Mouse (Mus musculus) embryo, embryonic 9.5 days (tissue): ENCODE results near the gene Bmpr1b.
A peak's percentile ranks its signal among the peaks of the same experiment; 100 is the strongest.

Experiments used
- DNase-seq: peaks from one replicate; pipeline ENCODE4 v3.0.0-alpha.2; 2017; ENCODE audit errors: extremely low spot score

Gene Bmpr1b

DNA sequence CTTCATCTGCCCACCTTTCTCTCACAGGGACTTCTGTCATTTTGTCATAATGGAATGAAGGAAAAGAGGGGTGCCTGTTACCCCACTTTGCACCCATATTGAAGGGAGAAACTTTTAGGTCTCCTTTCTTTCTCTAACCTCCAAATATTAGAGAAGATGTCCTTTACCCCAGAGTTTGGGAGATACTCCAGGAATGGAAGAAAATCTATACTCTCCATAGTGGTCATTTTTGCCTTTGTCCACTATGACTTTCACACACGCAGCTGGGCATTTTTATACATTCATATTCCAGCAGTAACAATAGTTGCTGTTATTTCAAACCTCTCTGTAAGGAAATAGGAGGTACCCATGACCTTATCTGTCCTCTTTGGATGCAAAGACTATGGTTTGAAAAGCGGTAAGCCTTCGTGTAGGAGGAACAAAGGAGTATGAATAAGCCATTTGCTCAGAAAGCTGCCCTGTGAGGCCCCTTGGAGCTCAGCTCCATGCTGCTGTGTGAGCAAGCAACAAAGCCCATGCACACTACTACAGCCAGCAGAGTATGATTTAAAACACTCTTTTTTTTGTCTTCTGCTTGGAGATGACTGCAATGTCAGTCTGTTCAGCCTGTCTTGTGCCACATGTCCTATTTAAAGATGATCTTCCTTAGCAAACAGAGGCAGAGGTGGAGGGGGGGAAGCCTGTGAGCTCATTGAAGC, 350.5 kb downstream of the Bmpr1b start:
- no peak for DNase-seq

GRCm38 (mm10) chr3:141814776-141815175, 354.4 kb downstream of the Bmpr1b start:
- no peak for DNase-seq

DNA sequence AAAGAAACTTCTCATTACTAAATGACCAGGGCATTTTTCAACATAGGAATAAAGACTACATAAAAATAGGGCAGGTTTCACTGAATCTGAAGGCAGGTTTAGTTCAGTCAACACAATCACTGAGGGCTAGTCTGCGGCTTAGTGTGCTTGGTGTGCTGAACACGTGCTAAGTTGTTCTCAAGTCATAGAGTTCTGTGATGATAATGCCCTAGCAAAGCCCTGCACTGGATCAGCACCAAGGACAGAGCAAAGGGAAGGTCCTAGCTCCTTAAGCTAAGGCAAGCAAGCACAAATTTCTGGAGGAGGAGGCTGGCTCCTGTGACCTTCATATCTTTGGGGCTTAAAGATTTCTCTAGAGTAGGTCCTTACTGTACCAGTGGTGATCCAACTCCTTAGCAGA, 357.9 kb downstream of the Bmpr1b start:
- peak; percentile 59 for DNase-seq

DNA sequence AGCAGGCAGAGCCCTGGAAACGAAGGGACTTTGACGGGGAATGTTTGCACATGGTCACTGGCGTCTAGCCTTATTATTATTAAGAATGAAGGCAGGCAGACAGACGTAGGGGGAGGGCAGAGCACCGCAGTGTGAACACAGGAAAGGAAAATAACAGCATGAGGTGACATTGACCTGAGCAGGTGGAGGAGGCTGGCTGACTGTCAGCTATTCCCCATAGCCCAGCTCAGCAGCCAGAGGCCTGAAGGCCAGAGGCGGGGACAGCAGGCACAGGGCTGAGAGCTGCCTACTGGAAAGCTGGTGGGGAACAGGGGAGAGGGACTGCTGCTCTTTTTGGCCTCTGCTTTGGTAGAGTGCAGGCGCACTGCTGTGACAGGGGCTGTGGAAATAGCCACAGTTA, 358.3 kb downstream of the Bmpr1b start:
- no peak for DNase-seq

GRCm38 (mm10) chr3:141809581-141809980, 359.6 kb downstream of the Bmpr1b start:
- no peak for DNase-seq

GRCm38 (mm10) chr3:141804133-141804532, 365.1 kb downstream of the Bmpr1b start:
- DNase-seq: no peak

DNA sequence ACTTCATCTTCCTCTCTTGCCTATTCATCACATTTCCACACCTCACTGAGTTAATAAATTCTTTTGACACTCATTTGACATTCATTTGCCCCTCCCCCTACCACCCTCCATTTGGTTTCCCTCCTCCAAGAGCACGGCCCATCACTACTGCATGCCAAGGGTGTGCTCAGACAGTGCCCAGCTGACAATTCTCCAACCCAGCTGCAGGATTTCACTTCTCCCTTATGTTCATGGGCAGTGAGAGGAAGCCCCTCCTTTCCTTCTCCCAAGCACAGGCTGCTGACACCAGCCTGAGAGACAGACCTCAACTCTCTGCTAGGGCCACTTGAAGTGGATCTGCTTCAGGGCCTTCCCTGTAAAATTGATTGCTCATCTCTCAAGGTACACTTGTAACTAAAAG, 371.4 kb downstream of the Bmpr1b start:
- no peak for DNase-seq

DNA sequence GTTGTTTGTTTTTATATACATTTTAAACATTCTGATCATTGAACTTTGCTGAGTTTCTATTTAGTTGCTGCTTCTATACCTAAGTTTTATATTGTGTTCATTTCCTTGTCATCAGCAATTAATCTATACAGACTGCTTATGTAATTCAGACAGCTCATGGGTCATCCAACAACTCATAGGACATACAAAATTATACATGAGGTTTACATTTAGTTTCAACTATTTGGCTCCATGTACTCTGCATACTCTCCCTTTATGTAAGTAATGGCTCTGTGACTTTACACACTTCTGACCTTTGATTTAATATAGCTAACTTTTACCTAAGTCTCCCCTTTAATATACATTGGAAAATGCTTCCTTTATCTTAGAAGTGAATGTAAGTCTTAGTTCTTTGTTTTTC, 371.9 kb downstream of the Bmpr1b start:
- DNase-seq: no peak

DNA sequence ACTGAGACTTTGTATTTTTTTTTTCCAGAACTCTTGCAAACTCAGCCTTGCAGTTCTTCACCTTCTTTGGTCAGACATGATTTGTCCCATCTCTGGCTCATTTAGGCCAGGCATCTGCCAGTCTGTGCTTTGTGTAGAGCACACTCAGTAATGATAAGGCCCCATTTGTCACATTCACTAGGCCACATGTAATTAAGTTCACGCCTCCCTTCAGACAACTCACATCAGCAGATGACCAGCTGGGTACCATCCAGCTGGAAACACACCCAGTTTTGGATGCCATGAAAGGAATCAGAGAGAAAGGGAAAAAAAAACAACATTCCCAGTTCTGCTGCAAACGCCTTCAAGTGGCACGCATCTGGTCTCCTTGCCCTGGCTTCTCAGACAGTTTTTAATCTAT, 374.9 kb downstream of the Bmpr1b start:
- DNase-seq: no peak

GRCm38 (mm10) chr3:141793755-141794154, 375.5 kb downstream of the Bmpr1b start:
- no peak for DNase-seq

- no peak for DNase-seq
Observed at GRCm38 (mm10) chr3:141792106-141792505, 377.1 kb downstream of the Bmpr1b start.

GRCm38 (mm10) chr3:141791026-141791780, 378.0 kb downstream of the Bmpr1b start:
- no peak for DNase-seq
